16 mouse cellular contexts compared by ENCODE assay signal in genomic region chr17:73985936-73986335, GRCm38 (mm10). TPM values are rescaled to one million over a fixed set of nuclear protein-coding genes. Genes with fewer than 3 reads are reported as not detected.
A peak's percentile ranks its signal among the peaks of the same experiment; 100 is the strongest.
DNase-seq lines count a peak whose midpoint lies in the region; TF ChIP-seq lines count a peak whose summit lies in the region.
"Had no signal": no experiment of that assay in that cellular context is flagged by ENCODE, and none has a peak within 500 bp of the region (broad histone marks: within the 10 kb centered on the region; RNA-seq: fewer than 3 reads in every experiment).

No protein-coding gene starts in this region.

- H3K27ac ChIP-seq in gastrocnemius, adult 2 months, result peak overlapping the region; percentile 48
- H3K27ac ChIP-seq in limb, embryonic 10.5 days, result peak overlapping the region; percentile 37; the same call in 1 of the 2 replicates
- H3K27ac ChIP-seq: embryonic facial prominence, embryonic 10.5 days; hindbrain, embryonic 10.5 days; hindbrain, postnatal 0 days; liver, embryonic 14.5 days; macrophage had no signal

- no peak for TF ChIP-seq CTCF in gastrocnemius, adult 2 months (IDR thresholded peaks at IDR 0.05)
- TF ChIP-seq CTCF in lung, adult 2 months (IDR thresholded peaks at IDR 0.05; ENCODE audit: insufficient read depth, low read length), result no peak

- no peak overlapping the region for H3K4me3 ChIP-seq in gastrocnemius, adult 2 months
- H3K4me3 ChIP-seq in lung, adult 2 months (replicated peaks; ENCODE audit: extremely low read depth, low read depth, low read length), result no peak overlapping the region
- H3K4me3 ChIP-seq in limb, embryonic 10.5 days, result no peak overlapping the region
- H3K4me3 ChIP-seq: embryonic facial prominence, embryonic 10.5 days; hindbrain, embryonic 10.5 days; limb, embryonic 12.5 days had no signal

- H3K27me3 ChIP-seq in limb, embryonic 10.5 days (ENCODE audit: low read depth, poor library complexity, severe bottlenecking), result no peaks in the 10 kb centered on the region
- H3K27me3 ChIP-seq: limb, embryonic 12.5 days had no signal

- no peaks in the 10 kb centered on the region; the same call in 1 of the 2 replicates for H3K4me1 ChIP-seq in lung, adult 2 months (ENCODE audit: control insufficient read depth, insufficient read depth, low read length)
- H3K4me1 ChIP-seq in limb, embryonic 10.5 days, result peaks cover 17% of the 10 kb centered on the region

- no peaks in the 10 kb centered on the region for H3K9me3 ChIP-seq in limb, embryonic 10.5 days (replicated peaks)
- H3K9me3 ChIP-seq: embryonic facial prominence, embryonic 10.5 days; hindbrain, embryonic 10.5 days; limb, embryonic 12.5 days had no signal

- 71% methylated on average over 4 of the region's 4 CpGs for WGBS in lung, adult 2 months
- WGBS in limb, embryonic 10.5 days, result 91% methylated on average over 4 of the region's 4 CpGs

- DNase-seq in gastrocnemius, adult 2 months, result no peak
- no peak for DNase-seq in gastrocnemius, postnatal 10 days
- DNase-seq in lung, adult 2 months, result peak; percentile 28
- DNase-seq in lung, postnatal 10 days, result no peak
- DNase-seq in limb, embryonic 10.5 days (ENCODE audit: low spot score), result no peak
- no peak for DNase-seq in adipocyte (ENCODE audit: low spot score)
- no peak for DNase-seq in urinary bladder, postnatal 25 days (ENCODE audit: low spot score)
- DNase-seq: cerebellum, adult 18-20 months; gastrocnemius, postnatal 14 days; right cerebral cortex, postnatal 4 days had no signal

- no peak for TF ChIP-seq POLR2A in lung, adult 2 months (IDR thresholded peaks at IDR 0.05; ENCODE audit: borderline replicate concordance, extremely low read depth, low read depth, low read length)

- intact Hi-C loops in gastrocnemius, adult 2 months (cut with DNase I), result no loop called here

- no peaks in the 10 kb centered on the region for H3K36me3 ChIP-seq in limb, embryonic 10.5 days
- H3K36me3 ChIP-seq: embryonic facial prominence, embryonic 10.5 days; hindbrain, embryonic 10.5 days; limb, embryonic 12.5 days had no signal

RNA-seq across cellular contexts. Expression of gene Xdh, which starts 35.9 kb away (rescaled TPM):
- 10 to 100 TPM; 54.9 to 72.1 TPM for total RNA-seq in gastrocnemius, adult 2 months (2021)
- 10 to 100 TPM; 11.5 to 18.8 TPM for total RNA-seq in gastrocnemius, postnatal 10 days (2021)
- polyA plus RNA-seq in lung, adult 2 months (2012; rRNA removed), result 141 and 150 TPM in 2 replicates
- 0.21 and 0.36 TPM in 2 replicates for polyA plus RNA-seq in limb, embryonic 10.5 days (2016; fragmentation: Nextera tagmentation; extraction: Ambion mirVana)
